Mouse (Mus musculus): ENCODE measurements around the gene Cacnb1. TPM values are rescaled to one million over a fixed set of nuclear protein-coding genes. Genes with fewer than 3 reads are reported as not detected.

The Cacnb1 gene
- total RNA-seq, 2 experiments from 2014 or later, result 199 to 214 TPM

- intact Hi-C loops (cut with DNase I), result no loop called here
- DNase-seq, result no peak
- no peak for TF ChIP-seq CTCF (IDR thresholded peaks at IDR 0.05)
- Histone ChIP-seq H3K4me3 (no peak overlapping the region), H3K27ac (no peak overlapping the region)
These were observed 12.0 kb upstream of the Cacnb1 start for GRCm38 (mm10) chr11:98034840-98035239.

GRCm38 (mm10) chr11:98034061-98034460 is 11.2 kb upstream of the Cacnb1 start:
- TF ChIP-seq CTCF (IDR thresholded peaks at IDR 0.05), result no peak
- DNase-seq, result no peak
- Histone ChIP-seq H3K4me3 (no peak overlapping the region), H3K27ac (no peak overlapping the region)
- intact Hi-C loops (cut with DNase I), result no loop called here

DNA sequence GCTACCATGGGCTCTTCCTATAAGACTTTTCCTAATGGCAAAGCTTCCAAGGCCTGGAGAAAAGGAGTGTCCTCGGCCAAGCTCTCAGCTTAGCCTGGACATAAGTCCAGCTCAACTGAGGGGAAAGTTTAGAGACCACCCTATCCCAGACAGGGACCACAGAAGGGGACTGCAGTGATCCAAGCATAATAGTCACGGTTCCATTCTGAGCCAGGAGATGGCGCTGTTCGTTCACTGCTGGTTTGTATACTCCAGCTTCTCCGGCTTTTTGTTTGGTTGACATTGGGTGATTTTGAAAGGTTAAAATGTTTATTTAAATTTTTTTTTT is 8.6 kb upstream of the Cacnb1 start:
- Histone ChIP-seq H3K4me3 (no peak overlapping the region), H3K27ac (no peak overlapping the region)
- intact Hi-C loops (cut with DNase I), result loop anchor here (1.0 kb wide), 1 partner anchor 44 kb away; no protein-coding TSS in a partner anchor
- peak; percentile 87 for TF ChIP-seq CTCF (IDR thresholded peaks at IDR 0.05)
- DNase-seq, result peak; percentile 78

DNA sequence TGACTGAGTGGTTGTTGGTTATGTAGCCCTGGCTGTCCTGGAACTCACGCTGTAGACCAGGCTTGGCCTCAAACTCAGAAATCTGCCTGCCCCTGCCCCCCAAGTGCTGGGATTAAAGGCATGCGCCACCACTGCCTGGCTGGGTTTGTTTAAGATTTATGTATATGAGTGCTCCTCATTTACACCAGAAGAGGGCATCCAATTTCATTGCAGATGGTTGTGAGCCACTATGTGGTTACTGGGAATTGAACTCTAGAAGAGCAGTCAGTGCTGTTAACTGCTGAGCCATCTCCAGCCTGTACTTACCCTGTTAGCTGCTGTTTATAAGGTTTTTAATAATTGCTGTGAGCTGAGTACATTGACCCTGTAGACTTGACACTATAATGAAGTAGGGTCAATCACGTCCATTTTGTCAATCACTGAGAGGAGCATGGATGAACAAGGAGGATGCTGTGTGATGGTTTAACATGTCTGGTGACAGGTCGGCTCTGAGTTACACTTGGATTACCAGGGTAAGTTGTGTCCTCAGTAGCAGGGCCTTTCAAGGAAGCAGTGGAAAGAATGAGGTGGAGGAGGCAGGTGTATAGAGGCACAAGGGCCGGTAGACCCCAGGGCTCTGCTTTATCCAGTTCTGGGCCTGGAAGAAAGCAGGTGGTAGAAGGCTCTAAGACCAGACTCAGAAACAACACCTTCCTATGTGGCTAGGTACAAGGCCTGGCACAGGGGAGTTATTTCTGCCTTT is 8.0 kb upstream of the Cacnb1 start:
- TF ChIP-seq CTCF (IDR thresholded peaks at IDR 0.05), result no peak
- H3K27ac ChIP-seq, result no peak overlapping the region
- H3K4me3 ChIP-seq, result no peak overlapping the region
- intact Hi-C loops (cut with DNase I), result loop anchor here (1.0 kb wide), 1 partner anchor 44 kb away; no protein-coding TSS in a partner anchor
- DNase-seq, result no peak

DNA sequence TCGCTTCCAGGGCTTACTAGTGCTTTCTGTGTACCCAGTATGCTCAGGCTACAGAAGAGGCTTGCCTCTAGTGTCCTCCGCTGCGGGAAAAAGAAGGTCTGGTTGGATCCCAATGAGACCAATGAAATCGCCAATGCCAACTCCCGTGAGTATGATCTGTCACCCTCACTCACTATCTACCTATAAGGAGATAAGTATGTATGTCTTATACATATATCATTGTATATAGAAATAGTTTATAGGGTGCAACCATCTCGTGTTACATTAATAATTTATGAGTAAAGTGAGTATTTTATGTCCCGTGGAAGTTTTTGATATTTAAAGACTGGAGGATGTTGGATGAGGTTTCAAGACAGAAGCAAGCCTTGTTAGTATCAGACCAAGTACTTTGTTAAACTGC is 5.0 kb upstream of the Cacnb1 start:
- no peak for TF ChIP-seq CTCF (IDR thresholded peaks at IDR 0.05)
- peak overlapping the region; percentile 81 for H3K4me3 ChIP-seq
- H3K27ac ChIP-seq, result peak overlapping the region; percentile 97
- no peak for DNase-seq
- intact Hi-C loops (cut with DNase I), result loop anchor here (5.0 kb wide), 2 partner anchors 120 to 175 kb away; partner anchors contain the start of gene Cdk12

GRCm38 (mm10) chr11:98027297-98027688 is 4.5 kb upstream of the Cacnb1 start:
- TF ChIP-seq CTCF (IDR thresholded peaks at IDR 0.05), result no peak
- no peak for DNase-seq
- intact Hi-C loops (cut with DNase I), result loop anchor here (5.0 kb wide), 2 partner anchors 120 to 175 kb away; partner anchors contain the start of gene Cdk12
- peak overlapping the region; percentile 97 for H3K27ac ChIP-seq
- H3K4me3 ChIP-seq, result peak overlapping the region; percentile 81

- intact Hi-C loops (cut with DNase I), result loop anchor here (5.0 kb wide), 2 partner anchors 121 to 176 kb away; partner anchors contain the start of gene Cdk12
- peak within 1 kb of the TSS; percentile 97 for H3K27ac ChIP-seq
- peak within 1 kb of the TSS; percentile 81 for H3K4me3 ChIP-seq
- no peak for TF ChIP-seq CTCF (IDR thresholded peaks at IDR 0.05)
- peak; percentile 96 for DNase-seq
These were observed 3.9 kb upstream of the Cacnb1 start, which contains the start of gene Rpl19 for GRCm38 (mm10) chr11:98026570-98027296. Gene Rpl19, plus strand, starts transcription at chr11:98026710.

- no peak for TF ChIP-seq CTCF (IDR thresholded peaks at IDR 0.05)
- H3K27ac ChIP-seq, result peak overlapping the region; percentile 97
- peak overlapping the region; percentile 81 for H3K4me3 ChIP-seq
- intact Hi-C loops (cut with DNase I), result loop anchor here (5.0 kb wide), 2 partner anchors 121 to 176 kb away; partner anchors contain the start of gene Cdk12
- no peak for DNase-seq
These were observed 3.4 kb upstream of the Cacnb1 start for GRCm38 (mm10) chr11:98026248-98026569.

DNA sequence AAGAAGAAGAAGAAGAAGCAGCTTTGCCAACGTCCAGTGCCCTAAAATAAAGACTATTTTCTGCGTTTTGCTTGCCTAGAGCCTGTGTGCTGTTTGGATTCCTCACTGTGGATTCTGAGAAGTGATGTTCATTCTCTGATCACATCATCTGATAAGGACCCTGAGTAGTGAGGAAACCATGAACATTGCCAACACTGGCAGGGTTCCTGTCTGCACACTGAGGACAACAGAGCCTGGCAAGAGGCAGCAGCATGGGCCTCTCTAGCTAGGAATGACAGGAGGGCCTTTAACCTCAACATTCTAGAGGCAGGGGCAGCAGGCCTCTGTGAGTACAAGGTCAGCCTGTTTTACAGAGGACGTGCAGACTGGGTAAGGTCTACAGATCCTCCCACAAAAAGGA is 1.7 kb upstream of the Cacnb1 start:
- intact Hi-C loops (cut with DNase I), result no loop called here
- Histone ChIP-seq H3K27ac (no peak overlapping the region), H3K4me3 (no peak overlapping the region)
- TF ChIP-seq CTCF (IDR thresholded peaks at IDR 0.05), result no peak
- no peak for DNase-seq

- H3K4me3 ChIP-seq, result peak overlapping the region; percentile 87
- peak overlapping the region; percentile 88 for H3K27ac ChIP-seq
- intact Hi-C loops (cut with DNase I), result no loop called here
- TF ChIP-seq CTCF (IDR thresholded peaks at IDR 0.05), result no peak
- no peak for DNase-seq
These were observed 630 bp downstream of the Cacnb1 start for GRCm38 (mm10) chr11:98022253-98022554.

DNA sequence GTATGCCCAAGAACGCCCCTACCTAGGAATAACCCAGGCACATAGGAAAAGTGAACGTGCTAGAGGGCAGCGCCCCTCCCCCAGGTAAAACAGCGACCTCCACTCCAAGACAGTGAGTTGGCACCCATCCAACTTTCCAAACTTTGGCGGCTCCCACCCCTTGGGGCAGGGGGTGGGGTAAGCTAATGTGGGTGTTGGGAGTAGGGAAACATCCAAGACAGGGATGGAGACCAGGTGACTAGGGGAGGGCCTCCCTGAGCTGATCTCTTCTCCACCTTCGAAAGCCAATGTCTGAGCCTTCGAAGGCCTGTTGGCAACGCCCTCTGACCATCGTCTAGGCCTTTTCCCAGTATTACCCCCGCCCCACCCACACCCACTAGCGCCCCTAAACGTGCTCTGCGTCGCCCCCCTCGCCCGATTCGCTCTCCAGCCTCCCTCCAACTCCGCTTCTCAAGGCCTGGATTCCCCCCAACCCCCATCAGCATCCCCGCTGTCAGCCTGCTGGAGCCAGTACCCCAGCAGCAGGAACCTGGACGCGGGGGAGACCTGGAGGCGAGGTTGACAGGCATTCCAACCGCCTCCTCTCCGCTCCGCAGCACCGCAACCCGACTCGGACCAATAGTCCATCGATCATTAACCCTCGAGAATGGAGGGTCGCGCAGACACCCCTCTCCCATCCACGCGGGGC is 1.1 kb downstream of the Cacnb1 start:
- DNase-seq, result peak; percentile 56
- TF ChIP-seq CTCF (IDR thresholded peaks at IDR 0.05), result no peak
- intact Hi-C loops (cut with DNase I), result no loop called here
- Histone ChIP-seq H3K4me3 (peak overlapping the region; percentile 87), H3K27ac (peak overlapping the region; percentile 88)

DNA sequence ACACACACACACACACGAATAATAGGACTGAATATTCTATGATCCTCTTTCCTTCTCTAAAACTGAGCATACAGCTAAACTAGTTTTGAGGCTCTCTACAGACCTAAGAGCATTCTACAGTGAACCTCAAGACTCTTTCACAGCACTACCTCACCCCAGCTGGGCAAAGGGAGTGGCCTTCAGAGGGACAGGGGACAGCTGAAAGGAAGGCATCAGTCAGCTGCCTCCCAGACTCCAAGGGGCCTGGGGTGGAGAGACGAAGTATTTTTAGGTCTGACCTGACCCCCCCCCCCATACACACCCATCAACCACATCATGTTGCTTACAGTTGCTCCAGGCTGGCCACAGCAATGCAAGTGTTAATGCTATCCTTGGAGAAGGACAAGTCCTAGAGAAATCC is 1.7 kb downstream of the Cacnb1 start:
- DNase-seq, result no peak
- H3K27ac ChIP-seq, result peak overlapping the region; percentile 88
- TF ChIP-seq CTCF (IDR thresholded peaks at IDR 0.05), result no peak
- H3K4me3 ChIP-seq, result peak overlapping the region; percentile 87
- intact Hi-C loops (cut with DNase I), result no loop called here

GRCm38 (mm10) chr11:98020710-98021109 is 2.1 kb downstream of the Cacnb1 start:
- no peak for DNase-seq
- no peak overlapping the region for H3K4me3 ChIP-seq
- TF ChIP-seq CTCF (IDR thresholded peaks at IDR 0.05), result no peak
- intact Hi-C loops (cut with DNase I), result no loop called here
- peak overlapping the region; percentile 96 for H3K27ac ChIP-seq
